Mouse (Mus musculus): ENCODE measurements around the gene Crabp2.

GRCm38 (mm10) chr3:87935201-87935600 lies 13.3 kb upstream of the Crabp2 start:
- TF ChIP-seq CTCF (IDR thresholded peaks at IDR 0.05 in 2 of 3, conservative IDR thresholded peaks at IDR 0.05 in 1 of 3; ENCODE audit: control insufficient read depth in 1 of 3, insufficient read depth in 1 of 3, low read depth in 2 of 3, low read length in 3 of 3, poor library complexity in 1 of 3, severe bottlenecking in 1 of 3) (no peak), UBTF (IDR thresholded peaks at IDR 0.05; ENCODE audit: borderline replicate concordance, insufficient read depth, low read depth, low read length) (no peak), RAD21 (IDR thresholded peaks at IDR 0.05; ENCODE audit: low read depth, low read length) (no peak), ZKSCAN1 (IDR thresholded peaks at IDR 0.05; ENCODE audit: low read depth, low read length) (no peak), USF2 (IDR thresholded peaks at IDR 0.05; ENCODE audit: borderline replicate concordance in 1 of 2, insufficient read depth in 1 of 2, low read depth in 1 of 2, low read length in 2 of 2) (no peak), POLR2A (IDR thresholded peaks at IDR 0.05; ENCODE audit: control insufficient read depth in 1 of 2, insufficient read depth in 1 of 2, low read depth in 1 of 2, low read length in 2 of 2, poor library complexity in 1 of 2) (no peak), JUND (IDR thresholded peaks at IDR 0.05; ENCODE audit: low read depth, low read length) (no peak)
